Mouse (Mus musculus): ENCODE measurements around the gene Tnfsf9.

The Tnfsf9 gene

GRCm38 (mm10) chr17:57105181-57106034 is at the start of gene Tnfsf9:
Gene Tnfsf9, plus strand, starts transcription at chr17:57105325.
- DNase-seq (ENCODE audit: low spot score) = no peak

- no peak for DNase-seq (ENCODE audit: low spot score)
Measured at GRCm38 (mm10) chr17:57056246-57056645, 48.9 kb upstream of the Tnfsf9 start.

GRCm38 (mm10) chr17:57058891-57059485 is 46.1 kb upstream of the Tnfsf9 start, which contains the start of gene Crb3:
Gene Crb3, plus strand, starts transcription at chr17:57059105.
- no peak for DNase-seq (ENCODE audit: low spot score)

GRCm38 (mm10) chr17:57059486-57059977 is 45.6 kb upstream of the Tnfsf9 start, which contains the start of gene Slc25a23:
Gene Slc25a23, minus strand, starts transcription at chr17:57059863.
- DNase-seq (ENCODE audit: low spot score) = peak; percentile 79

GRCm38 (mm10) chr17:57060231-57060801 is 44.8 kb upstream of the Tnfsf9 start:
- peak; percentile 96 for DNase-seq (ENCODE audit: low spot score)

- no peak for DNase-seq (ENCODE audit: low spot score)
Measured at GRCm38 (mm10) chr17:57061069-57061468, 44.1 kb upstream of the Tnfsf9 start.

- DNase-seq (ENCODE audit: low spot score) = no peak
Measured at GRCm38 (mm10) chr17:57062011-57062521, 43.1 kb upstream of the Tnfsf9 start.

- no peak for DNase-seq (ENCODE audit: low spot score)
Measured at GRCm38 (mm10) chr17:57062548-57062947, 42.6 kb upstream of the Tnfsf9 start.

GRCm38 (mm10) chr17:57063031-57063430 is 42.1 kb upstream of the Tnfsf9 start:
- DNase-seq (ENCODE audit: low spot score) = no peak

GRCm38 (mm10) chr17:57066908-57067307 is 38.2 kb upstream of the Tnfsf9 start:
- DNase-seq (ENCODE audit: low spot score) = no peak

- no peak for DNase-seq (ENCODE audit: low spot score)
Measured at GRCm38 (mm10) chr17:57070272-57070671, 34.9 kb upstream of the Tnfsf9 start.

- DNase-seq (ENCODE audit: low spot score) = no peak
Measured at GRCm38 (mm10) chr17:57070699-57071098, 34.4 kb upstream of the Tnfsf9 start.

GRCm38 (mm10) chr17:57076916-57077315 is 28.2 kb upstream of the Tnfsf9 start:
- no peak for DNase-seq (ENCODE audit: low spot score)

- DNase-seq (ENCODE audit: low spot score) = no peak
Measured at GRCm38 (mm10) chr17:57078336-57078735, 26.8 kb upstream of the Tnfsf9 start, which contains the start of gene Dennd1c. Gene Dennd1c, minus strand, starts transcription at chr17:57078514.

GRCm38 (mm10) chr17:57079919-57080318 is 25.2 kb upstream of the Tnfsf9 start:
- no peak for DNase-seq (ENCODE audit: low spot score)

GRCm38 (mm10) chr17:57081234-57081842 is 23.8 kb upstream of the Tnfsf9 start:
- no peak for DNase-seq (ENCODE audit: low spot score)

GRCm38 (mm10) chr17:57082481-57082880 is 22.6 kb upstream of the Tnfsf9 start:
- DNase-seq (ENCODE audit: low spot score) = no peak

- peak; percentile 42 for DNase-seq (ENCODE audit: low spot score)
Measured at GRCm38 (mm10) chr17:57085970-57086757, 19.0 kb upstream of the Tnfsf9 start.

- DNase-seq (ENCODE audit: low spot score) = peak; percentile 89
Measured at GRCm38 (mm10) chr17:57087049-57087832, 17.9 kb upstream of the Tnfsf9 start, which contains the start of gene Tubb4a. Gene Tubb4a, minus strand, starts transcription at chr17:57087782.

- DNase-seq (ENCODE audit: low spot score) = no peak
Measured at GRCm38 (mm10) chr17:57094222-57094621, 10.9 kb upstream of the Tnfsf9 start.

Data from layer of hippocampus, adult 11-12 months (tissue).